Mouse (Mus musculus) kidney, adult 2 months (tissue): ENCODE measurements around the gene Mcrip1.
"Not testable (repeated sequence)": the region's sequence is repeated elsewhere in the genome, so short reads cannot be mapped to it uniquely, and the experiment has no call there.

Experiments
- CTCF ChIP-seq: fragments of 200-500 bp; conservative IDR thresholded peaks from 2 replicates; pipeline ENCODE4 v1.5.1; 2011; ENCODE audit warnings: low read depth, mild to moderate bottlenecking, control low read depth, low read length, moderate library complexity, mixed read lengths; ENCODE audit not compliant: insufficient read depth, insufficient read length
- POLR2A ChIP-seq: fragments of 200-500 bp; IDR thresholded peaks from one replicate; pipeline ENCODE4 v1.6.1; 2011; ENCODE audit warnings: low read depth, low read length, control low read depth

DNA sequence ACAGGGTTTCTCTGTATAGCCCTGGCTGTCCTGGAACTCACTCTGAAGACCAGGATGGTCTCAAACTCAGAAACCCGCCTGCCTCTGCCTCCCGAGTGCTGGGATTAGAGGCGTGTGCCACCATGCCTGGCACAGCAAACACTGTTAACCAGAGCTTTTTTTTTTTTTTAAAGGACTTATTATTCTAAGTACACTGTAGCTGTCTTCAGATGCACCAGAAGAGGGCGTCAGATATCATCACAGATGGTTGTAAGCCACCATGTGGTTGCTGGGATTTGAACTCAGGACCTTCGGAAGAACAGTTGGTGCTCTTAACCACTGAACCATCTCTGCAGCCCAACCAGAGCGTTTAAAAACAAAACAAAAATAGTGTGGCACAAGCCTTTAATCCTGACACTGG is 9.3 kb upstream of the Mcrip1 start:
- TF ChIP-seq CTCF, POLR2A: not testable (repeated sequence)
